ENCODE assay signal across 9 mouse cellular contexts in genomic region chr2:75786075-75786474, GRCm38 (mm10). TPM values are rescaled to one million over a fixed set of nuclear protein-coding genes. Genes with fewer than 3 reads are reported as not detected.
A peak's percentile ranks its signal among the peaks of the same experiment; 100 is the strongest.
DNase-seq lines count a peak whose midpoint lies in the region; ATAC-seq and TF ChIP-seq lines count a peak whose summit lies in the region.
"Had no signal": no experiment of that assay in that cellular context is flagged by ENCODE, and none has a peak within 500 bp of the region (broad histone marks: within the 10 kb centered on the region; RNA-seq: fewer than 3 reads in every experiment).

No protein-coding gene starts in this region.

- no peak overlapping the region for H3K4me2 ChIP-seq in neural tube, embryonic 15.5 days
- H3K4me2 ChIP-seq: neural tube, embryonic 13.5 days had no signal

- DNase-seq in cerebellum, postnatal 14 days = peak; percentile 54 to 65
- no peak for DNase-seq in cerebellum, adult 11-12 months
- DNase-seq in neural tube, embryonic 10.5 days (ENCODE audit: extremely low spot score, low spot score) = peak; percentile 54
- DNase-seq in kidney, adult 9 months = peak; percentile 69
- DNase-seq in mesoderm, embryonic 11.5 days (ENCODE audit: low read depth, low spot score) = peak; percentile 82
- DNase-seq in ovary, postnatal 36 days (ENCODE audit: low spot score) = no peak

- no peaks in the 10 kb centered on the region for H3K9me3 ChIP-seq in neural tube, embryonic 15.5 days (replicated peaks)
- H3K9me3 ChIP-seq: neural tube, embryonic 13.5 days had no signal

- no peak for ATAC-seq in neural tube, embryonic 15.5 days (ENCODE audit: low FRiP score)

- TF ChIP-seq POLR2A in cortical plate, adult 2 months (IDR thresholded peaks at IDR 0.05; ENCODE audit: extremely low read depth, insufficient read depth, low read length) = no peak

- H3K27ac ChIP-seq in neural tube, embryonic 15.5 days (replicated peaks) = no peak overlapping the region
- H3K27ac ChIP-seq in cortical plate, adult 2 months (ENCODE audit: insufficient read depth, low read length) = no peak overlapping the region
- H3K27ac ChIP-seq: neural tube, embryonic 13.5 days had no signal

- no peaks in the 10 kb centered on the region for H3K36me3 ChIP-seq in neural tube, embryonic 15.5 days
- H3K36me3 ChIP-seq: neural tube, embryonic 13.5 days had no signal

- 12% methylated on average over 6 of the region's 6 CpGs for WGBS in neural tube, embryonic 15.5 days

- H3K4me1 ChIP-seq in neural tube, embryonic 15.5 days = 0 out of 2 replicates have a peak, but pooled peaks cover 3% of the 10 kb centered on the region
- H3K4me1 ChIP-seq in cortical plate, adult 2 months (ENCODE audit: control insufficient read depth, insufficient read depth, low read length) = peaks cover under 1% of the 10 kb centered on the region; the same call in 1 of the 2 replicates

- H3K27me3 ChIP-seq in neural tube, embryonic 15.5 days (replicated peaks) = no peaks in the 10 kb centered on the region
- H3K27me3 ChIP-seq: neural tube, embryonic 13.5 days had no signal

- H3K4me3 ChIP-seq in neural tube, embryonic 15.5 days (replicated peaks) = no peak overlapping the region
- no peak overlapping the region for H3K4me3 ChIP-seq in cortical plate, adult 2 months (ENCODE audit: insufficient read depth, low read length)
- H3K4me3 ChIP-seq: neural tube, embryonic 13.5 days had no signal

- TF ChIP-seq CTCF in cortical plate, adult 2 months (IDR thresholded peaks at IDR 0.05; ENCODE audit: extremely low read depth, insufficient read depth, low read length) = peak; percentile 67

- H3K9ac ChIP-seq in neural tube, embryonic 15.5 days (replicated peaks) = no peak overlapping the region
- H3K9ac ChIP-seq: neural tube, embryonic 13.5 days had no signal

RNA-seq across cellular contexts. Expression of gene Agps, which starts 45.9 kb away (rescaled TPM):
- 27.8 and 29.0 TPM in 2 replicates for polyA plus RNA-seq in neural tube, embryonic 15.5 days (2015; fragmentation: Nextera tagmentation; extraction: Ambion mirVana)
- 13.8 and 14.0 TPM in 2 replicates for polyA plus RNA-seq in cortical plate, adult 2 months (2012; rRNA removed)

Comparison
In these comparisons a context has a peak if more than half of its experiments do, and no peak if none do; other contexts are left out.
1. DNase-seq: peak in cerebellum, postnatal 14 days (2 of 2), neural tube, embryonic 10.5 days (single experiment), kidney, adult 9 months (single experiment) and mesoderm, embryonic 11.5 days (single experiment); none in cerebellum, adult 11-12 months (single experiment) and ovary, postnatal 36 days (single experiment).